Mouse (Mus musculus): ENCODE results near the gene Nudt8. TPM values are rescaled to one million over a fixed set of nuclear protein-coding genes. Genes with fewer than 3 reads are reported as not detected.

Gene Nudt8
- total and polyA plus RNA-seq, 2 experiments: 13.4 to 30.1 TPM

GRCm38 (mm10) chr19:4011086-4011485 is 10.7 kb downstream of the Nudt8 start:
- Histone ChIP-seq H3K27me3 (ENCODE audit: control insufficient read depth, insufficient read depth, low read length) (no peaks in the 10 kb centered on the region), H3K4me3 (ENCODE audit: insufficient read depth, low read depth, low read length) (no peak overlapping the region), H3K9ac (ENCODE audit: low read depth, low read length) (no peak overlapping the region), H3K4me1 (ENCODE audit: control insufficient read depth, insufficient read depth, low read length) (peaks cover 9% of the 10 kb centered on the region), H3K79me2 (ENCODE audit: control insufficient read depth, insufficient read depth, low read length) (no peaks in the 10 kb centered on the region; the same call in 1 of the 2 replicates), H3K36me3 (ENCODE audit: control insufficient read depth, insufficient read depth, low read length) (peaks cover 17% of the 10 kb centered on the region; the same call in 1 of the 2 replicates), H3K27ac (replicated peaks; ENCODE audit: insufficient read depth, low read depth, low read length) (no peak overlapping the region)
- no peak for DNase-seq (ENCODE audit: extremely low read depth, low read depth, low spot score)
- 95% methylated on average over 5 of the region's 5 CpGs for WGBS
- TF ChIP-seq CTCF (IDR thresholded peaks at IDR 0.05; ENCODE audit: low read depth, low read length): no peak
- no peak for TF ChIP-seq POLR2A (IDR thresholded peaks at IDR 0.05; ENCODE audit: extremely low read depth, insufficient read depth, low read length)

DNA sequence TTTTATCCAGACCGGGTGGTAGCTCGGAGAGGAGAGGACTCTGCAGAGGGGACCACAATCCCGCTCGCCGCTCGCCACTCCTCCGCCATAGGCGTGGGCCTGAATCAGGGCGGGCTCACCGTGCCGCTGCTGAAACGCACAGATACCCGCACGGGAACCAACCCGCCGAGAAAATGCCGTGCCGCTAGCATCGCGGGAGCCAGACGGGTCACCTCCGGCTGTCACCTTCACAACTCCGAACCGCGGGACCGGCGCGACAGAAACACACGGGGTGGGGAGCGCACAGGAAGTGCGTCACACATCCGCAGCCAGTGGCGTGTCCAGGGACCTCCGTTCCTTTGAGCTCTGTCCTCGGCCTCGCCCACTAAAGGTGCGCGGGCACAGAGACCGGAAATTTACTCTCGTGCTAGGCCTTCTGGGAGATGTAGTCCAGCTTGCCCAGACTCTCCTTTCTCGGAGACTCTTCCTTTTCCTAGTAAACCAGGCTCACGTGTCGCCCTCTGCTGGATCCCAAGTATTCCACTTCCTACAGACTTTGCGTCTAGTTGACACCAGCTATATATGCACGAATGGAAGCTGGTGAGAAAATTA is 12.1 kb downstream of the Nudt8 start, which contains the start of gene Ndufv1:
Gene Ndufv1, minus strand, starts transcription at position 375 of the 591 bp plus-strand sequence.
- Histone ChIP-seq H3K4me3 (ENCODE audit: insufficient read depth, low read depth, low read length) (peak within 1 kb of the TSS; percentile 94), H3K79me2 (ENCODE audit: control insufficient read depth, insufficient read depth, low read length) (no peaks in the 10 kb centered on the region; the same call in 1 of the 2 replicates), H3K27me3 (ENCODE audit: control insufficient read depth, insufficient read depth, low read length) (no peaks in the 10 kb centered on the region), H3K27ac (replicated peaks; ENCODE audit: insufficient read depth, low read depth, low read length) (peak within 1 kb of the TSS; percentile 78), H3K9ac (ENCODE audit: low read depth, low read length) (peak within 1 kb of the TSS; percentile 91), H3K36me3 (ENCODE audit: control insufficient read depth, insufficient read depth, low read length) (peaks cover 13% of the 10 kb centered on the region; the same call in 1 of the 2 replicates), H3K4me1 (ENCODE audit: control insufficient read depth, insufficient read depth, low read length) (peaks cover 9% of the 10 kb centered on the region)
- TF ChIP-seq CTCF (IDR thresholded peaks at IDR 0.05; ENCODE audit: low read depth, low read length) (peak; percentile 63), POLR2A (IDR thresholded peaks at IDR 0.05; ENCODE audit: extremely low read depth, insufficient read depth, low read length) (peak; percentile 81)
- peak; percentile 99 for DNase-seq (ENCODE audit: extremely low read depth, low read depth, low spot score)
- under 1% methylated on average over 45 of the region's 45 CpGs for WGBS

GRCm38 (mm10) chr19:4013066-4013465 is 12.7 kb downstream of the Nudt8 start:
- peak overlapping the region; percentile 71 for H3K9ac ChIP-seq (ENCODE audit: low read depth, low read length)
- no peak for DNase-seq (ENCODE audit: extremely low read depth, low read depth, low spot score)
- H3K4me1 ChIP-seq (ENCODE audit: control insufficient read depth, insufficient read depth, low read length): peaks cover 9% of the 10 kb centered on the region
- peak overlapping the region; percentile 38 for H3K4me3 ChIP-seq (ENCODE audit: insufficient read depth, low read depth, low read length)
- peak overlapping the region; percentile 30; the same call in 1 of the 2 replicates for H3K27ac ChIP-seq (replicated peaks; ENCODE audit: insufficient read depth, low read depth, low read length)
- TF ChIP-seq CTCF (IDR thresholded peaks at IDR 0.05; ENCODE audit: low read depth, low read length): no peak
- no peak for TF ChIP-seq POLR2A (IDR thresholded peaks at IDR 0.05; ENCODE audit: extremely low read depth, insufficient read depth, low read length)
- H3K79me2 ChIP-seq (ENCODE audit: control insufficient read depth, insufficient read depth, low read length): no peaks in the 10 kb centered on the region; the same call in 1 of the 2 replicates
- WGBS: 25% methylated on average over 9 of the region's 9 CpGs
- peaks cover 12% of the 10 kb centered on the region; the same call in 1 of the 2 replicates for H3K36me3 ChIP-seq (ENCODE audit: control insufficient read depth, insufficient read depth, low read length)
- H3K27me3 ChIP-seq (ENCODE audit: control insufficient read depth, insufficient read depth, low read length): no peaks in the 10 kb centered on the region

DNA sequence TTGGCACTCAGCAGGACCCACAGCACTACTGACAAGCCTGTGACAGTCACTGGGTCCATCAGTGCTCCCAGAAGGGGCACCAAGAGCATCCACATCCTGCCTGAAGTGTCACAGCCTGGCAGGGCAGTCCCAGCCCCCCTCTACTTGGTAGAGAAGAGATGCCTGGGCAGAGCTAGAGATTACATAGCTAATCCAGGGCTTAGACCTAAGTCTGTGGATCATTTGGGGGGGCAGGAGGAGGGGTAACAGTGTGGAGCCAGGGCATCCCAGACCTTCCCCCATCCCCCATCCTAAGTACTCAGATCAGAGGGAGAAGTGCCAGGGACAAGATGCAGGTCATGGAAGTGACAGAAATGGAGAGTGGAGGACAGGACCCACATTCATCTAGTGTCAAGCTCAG is 14.4 kb downstream of the Nudt8 start:
- H3K27me3 ChIP-seq (ENCODE audit: control insufficient read depth, insufficient read depth, low read length): no peaks in the 10 kb centered on the region
- no peak overlapping the region for H3K4me3 ChIP-seq (ENCODE audit: insufficient read depth, low read depth, low read length)
- H3K79me2 ChIP-seq (ENCODE audit: control insufficient read depth, insufficient read depth, low read length): no peaks in the 10 kb centered on the region; the same call in 1 of the 2 replicates
- H3K4me1 ChIP-seq (ENCODE audit: control insufficient read depth, insufficient read depth, low read length): peaks cover 20% of the 10 kb centered on the region
- no peak overlapping the region for H3K9ac ChIP-seq (ENCODE audit: low read depth, low read length)
- H3K27ac ChIP-seq (replicated peaks; ENCODE audit: insufficient read depth, low read depth, low read length): no peak overlapping the region
- no peaks in the 10 kb centered on the region for H3K36me3 ChIP-seq (ENCODE audit: control insufficient read depth, insufficient read depth, low read length)
- DNase-seq (ENCODE audit: extremely low read depth, low read depth, low spot score): no peak
- TF ChIP-seq CTCF (IDR thresholded peaks at IDR 0.05; ENCODE audit: low read depth, low read length): no peak
- no peak for TF ChIP-seq POLR2A (IDR thresholded peaks at IDR 0.05; ENCODE audit: extremely low read depth, insufficient read depth, low read length)

DNA sequence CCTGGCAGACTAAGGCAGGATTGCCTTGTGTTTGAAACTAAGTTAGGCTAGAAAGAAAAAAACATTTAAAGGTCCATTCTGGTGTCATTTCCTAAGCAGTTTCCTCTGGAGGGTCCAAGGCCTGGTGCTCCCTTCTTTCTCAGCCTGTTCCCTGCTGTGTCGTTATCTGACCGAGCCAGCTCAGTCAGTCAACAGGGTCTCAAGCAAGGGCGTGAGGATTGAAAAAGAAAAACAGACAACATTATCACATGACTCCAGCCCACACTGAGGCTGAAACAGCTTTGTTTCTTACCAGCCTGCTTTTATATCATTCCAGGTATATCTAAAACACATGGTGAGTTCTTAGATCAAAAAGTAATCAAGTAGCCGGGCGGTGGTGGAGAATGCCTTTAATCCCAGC is 15.3 kb downstream of the Nudt8 start:
- 81% methylated on average over 5 of the region's 5 CpGs for WGBS
- H3K27me3 ChIP-seq (ENCODE audit: control insufficient read depth, insufficient read depth, low read length): no peaks in the 10 kb centered on the region
- no peak overlapping the region for H3K4me3 ChIP-seq (ENCODE audit: insufficient read depth, low read depth, low read length)
- no peak overlapping the region for H3K9ac ChIP-seq (ENCODE audit: low read depth, low read length)
- no peaks in the 10 kb centered on the region for H3K36me3 ChIP-seq (ENCODE audit: control insufficient read depth, insufficient read depth, low read length)
- H3K27ac ChIP-seq (replicated peaks; ENCODE audit: insufficient read depth, low read depth, low read length): no peak overlapping the region
- DNase-seq (ENCODE audit: extremely low read depth, low read depth, low spot score): no peak
- no peaks in the 10 kb centered on the region; the same call in 1 of the 2 replicates for H3K79me2 ChIP-seq (ENCODE audit: control insufficient read depth, insufficient read depth, low read length)
- H3K4me1 ChIP-seq (ENCODE audit: control insufficient read depth, insufficient read depth, low read length): peaks cover 22% of the 10 kb centered on the region
- TF ChIP-seq POLR2A (IDR thresholded peaks at IDR 0.05; ENCODE audit: extremely low read depth, insufficient read depth, low read length) (no peak), CTCF (IDR thresholded peaks at IDR 0.05; ENCODE audit: low read depth, low read length) (no peak)
